Mouse (Mus musculus) v-Abl transformed pro-B cells (cell line): ENCODE data around the gene Arntl2.

ENCODE experiments used
- in situ Hi-C, 2 experiments: fragments of 400-800 bp; cut with MboI; formaldehyde crosslinking; loops; one replicate each; pipeline ENCODE4 v1.15.1; 2025; ENCODE audit not compliant: unreplicated experiment in 2 of 2

The Arntl2 gene

GRCm38 (mm10) chr6:146795924-146796545 lies at the start of gene Arntl2:
Arntl2 (plus strand) TSS chr6:146796055.
- in situ Hi-C loops = no loop called here

DNA sequence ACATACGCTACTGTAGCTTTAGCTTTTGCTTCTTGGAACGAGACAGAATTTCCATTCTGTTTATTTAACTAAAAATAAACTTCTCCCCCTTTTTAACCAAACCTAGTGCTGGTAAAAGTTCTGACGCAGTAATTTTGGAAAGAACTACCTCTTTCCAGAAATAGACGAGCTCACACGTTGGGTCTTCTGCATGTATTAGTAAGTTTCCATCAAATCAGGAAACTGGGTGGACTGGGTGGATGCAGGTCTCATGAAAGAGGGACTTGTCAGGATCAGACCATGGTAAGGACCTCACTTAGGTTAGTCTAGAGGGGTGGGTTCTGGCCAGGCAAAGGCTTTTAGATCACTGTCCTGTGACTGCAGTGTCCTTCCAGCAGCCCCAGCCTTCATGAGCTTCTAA lies 49.3 kb upstream of the Arntl2 start:
- in situ Hi-C loops = no loop called here

- in situ Hi-C loops = no loop called here
Measured at GRCm38 (mm10) chr6:146747057-146747456, 48.8 kb upstream of the Arntl2 start.

DNA sequence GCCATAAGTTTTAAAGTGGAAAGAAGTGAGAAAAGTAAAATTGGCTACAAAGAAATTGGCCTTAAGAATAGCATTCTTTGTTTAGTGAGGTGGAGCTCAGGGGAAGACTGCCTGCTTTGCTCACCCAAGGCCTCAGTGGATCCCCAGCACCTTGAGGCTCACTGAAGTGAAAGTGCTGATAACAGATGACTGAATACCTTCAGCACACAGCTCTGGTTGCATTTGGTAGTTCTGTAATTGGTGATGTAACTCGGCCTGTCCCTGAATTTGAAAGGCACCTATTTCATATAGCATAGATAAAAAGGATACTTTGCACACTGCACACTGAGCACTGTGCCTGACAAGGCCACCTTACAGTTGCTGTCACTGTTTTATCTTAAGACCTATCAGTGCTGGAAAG lies 47.6 kb upstream of the Arntl2 start:
- in situ Hi-C loops = no loop called here

- in situ Hi-C loops = loop anchor here in 1 of 2 experiments (10.0 to 25.0 kb wide), 2 partner anchors 243 to 1389 kb away; no protein-coding TSS in a partner anchor
Measured at GRCm38 (mm10) chr6:146751671-146752070, 44.2 kb upstream of the Arntl2 start.

DNA sequence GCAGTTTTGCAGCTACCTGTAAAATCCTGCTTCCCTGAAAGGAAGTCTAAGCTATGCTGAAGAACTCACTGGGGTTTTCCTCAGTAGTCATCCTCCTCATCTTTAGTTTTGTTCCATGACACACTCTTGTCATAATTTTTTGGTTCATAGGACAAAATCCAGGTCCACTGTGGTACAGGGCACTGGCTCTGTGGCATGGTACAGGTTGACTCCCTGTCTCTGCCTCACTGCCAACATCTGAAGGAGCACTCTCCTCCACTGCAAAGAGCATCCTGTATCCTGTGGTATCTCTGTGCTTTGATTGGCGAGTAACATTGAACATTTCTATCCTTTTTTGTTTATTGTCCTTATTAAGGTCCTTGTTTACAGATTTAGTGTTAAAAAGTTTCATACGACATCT lies 43.7 kb upstream of the Arntl2 start:
- in situ Hi-C loops = loop anchor here in 1 of 2 experiments (10.0 to 25.0 kb wide), 2 partner anchors 243 to 1390 kb away; no protein-coding TSS in a partner anchor

- in situ Hi-C loops = loop anchor here in 1 of 2 experiments (10.0 to 25.0 kb wide), 2 partner anchors 242 to 1390 kb away; no protein-coding TSS in a partner anchor
Measured at GRCm38 (mm10) chr6:146752612-146753011, 43.2 kb upstream of the Arntl2 start.

DNA sequence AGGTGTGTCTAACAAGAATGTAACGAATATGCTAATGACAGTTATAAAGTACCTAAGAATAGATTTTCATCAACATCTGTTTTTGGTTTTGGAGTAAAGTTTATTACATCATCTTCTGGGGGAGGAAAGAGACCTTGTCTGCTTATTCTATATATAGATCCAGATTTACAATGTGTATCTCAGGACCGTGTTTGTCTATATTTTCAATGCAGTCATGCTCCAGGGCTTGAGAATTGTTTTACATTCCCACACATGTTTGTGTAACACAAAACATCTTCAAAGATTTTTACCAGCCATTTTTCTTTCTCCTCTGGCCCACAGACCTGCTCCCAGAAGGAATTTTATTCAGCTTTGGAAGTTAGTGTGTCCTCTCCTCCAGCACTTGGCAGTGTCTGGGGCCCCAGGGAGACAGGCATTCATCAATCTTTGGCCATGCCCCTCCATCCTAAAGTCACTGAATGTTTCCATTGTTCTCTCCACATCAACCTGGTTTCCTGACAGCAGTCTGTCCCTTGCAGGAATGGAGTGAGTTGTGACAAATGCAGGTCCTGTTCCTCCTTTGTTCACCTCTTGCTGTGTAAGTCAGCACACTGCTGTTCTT lies 42.2 kb upstream of the Arntl2 start:
- in situ Hi-C loops = loop anchor here in 1 of 2 experiments (10.0 to 25.0 kb wide), 2 partner anchors 241 to 1391 kb away; no protein-coding TSS in a partner anchor

DNA sequence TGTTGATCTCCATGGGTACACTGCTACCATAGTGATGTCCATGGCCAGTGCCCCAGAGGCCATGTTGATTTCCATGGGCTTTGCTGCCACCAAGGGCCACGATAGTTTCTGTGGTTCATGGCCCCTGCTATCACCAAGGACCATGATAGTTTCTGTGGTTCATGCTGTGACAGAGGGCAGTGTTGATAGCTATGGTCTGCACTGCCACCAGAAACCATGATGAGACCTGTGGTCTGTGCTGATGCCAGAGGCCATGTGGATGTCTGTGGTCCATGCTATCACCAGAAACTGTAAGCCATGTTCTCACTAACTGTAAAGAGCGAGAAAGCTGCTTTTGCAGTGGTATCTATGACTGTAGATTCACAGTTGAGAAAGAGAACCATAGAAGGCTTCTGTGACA lies 40.7 kb upstream of the Arntl2 start:
- in situ Hi-C loops = loop anchor here in 1 of 2 experiments (5.0 to 25.0 kb wide), 3 partner anchors 93 to 1393 kb away; no protein-coding TSS in a partner anchor

GRCm38 (mm10) chr6:146755679-146756078 lies 40.2 kb upstream of the Arntl2 start:
- in situ Hi-C loops = loop anchor here in 1 of 2 experiments (5.0 to 25.0 kb wide), 3 partner anchors 93 to 1393 kb away; no protein-coding TSS in a partner anchor

GRCm38 (mm10) chr6:146759027-146759426 lies 36.8 kb upstream of the Arntl2 start:
- in situ Hi-C loops = loop anchor here in 1 of 2 experiments (5.0 to 25.0 kb wide), 3 partner anchors 97 to 1397 kb away; no protein-coding TSS in a partner anchor

DNA sequence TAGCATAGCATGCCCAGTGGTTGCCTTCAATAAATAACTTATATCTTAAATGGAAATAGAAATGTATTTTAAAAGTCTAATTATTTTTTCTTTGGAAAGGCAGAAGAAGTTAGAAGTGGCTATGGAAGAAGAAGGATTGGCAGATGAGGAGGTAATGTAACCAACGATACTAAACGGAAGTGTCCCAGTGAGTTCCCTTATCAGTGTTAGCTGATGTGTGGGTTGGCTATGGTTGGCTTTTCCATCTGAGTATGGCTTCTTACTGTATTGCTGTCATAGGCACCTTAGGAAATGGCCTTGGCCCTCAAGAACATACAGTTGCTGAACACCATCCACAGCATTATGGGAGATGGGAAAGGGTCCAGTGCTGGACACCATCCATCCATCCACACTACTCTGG lies 35.8 kb upstream of the Arntl2 start:
- in situ Hi-C loops = loop anchor here (5.0 to 25.0 kb wide), 2 partner anchors 98 to 1398 kb away; no protein-coding TSS in a partner anchor

DNA sequence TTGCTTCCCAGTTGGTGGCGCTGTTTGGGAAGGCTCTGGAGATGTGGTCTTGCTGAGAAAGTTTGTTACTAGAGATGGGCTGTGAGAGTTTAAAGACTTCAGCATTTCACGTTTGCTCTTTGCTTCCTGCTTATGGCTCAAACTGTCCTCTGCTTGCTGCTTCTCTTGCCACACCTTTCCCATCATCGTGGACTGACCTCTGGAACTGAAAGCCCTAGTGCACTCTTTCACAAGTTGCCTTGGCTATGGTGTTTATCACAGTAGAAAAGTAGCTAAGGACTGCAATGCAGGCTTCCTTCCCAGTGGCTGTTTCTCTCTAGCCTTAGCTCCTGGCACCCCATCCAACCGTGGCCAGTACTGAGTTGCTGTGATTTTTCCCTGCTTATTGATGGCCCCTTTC lies 35.1 kb upstream of the Arntl2 start:
- in situ Hi-C loops = loop anchor here (5.0 to 25.0 kb wide), 2 partner anchors 98 to 1398 kb away; no protein-coding TSS in a partner anchor

DNA sequence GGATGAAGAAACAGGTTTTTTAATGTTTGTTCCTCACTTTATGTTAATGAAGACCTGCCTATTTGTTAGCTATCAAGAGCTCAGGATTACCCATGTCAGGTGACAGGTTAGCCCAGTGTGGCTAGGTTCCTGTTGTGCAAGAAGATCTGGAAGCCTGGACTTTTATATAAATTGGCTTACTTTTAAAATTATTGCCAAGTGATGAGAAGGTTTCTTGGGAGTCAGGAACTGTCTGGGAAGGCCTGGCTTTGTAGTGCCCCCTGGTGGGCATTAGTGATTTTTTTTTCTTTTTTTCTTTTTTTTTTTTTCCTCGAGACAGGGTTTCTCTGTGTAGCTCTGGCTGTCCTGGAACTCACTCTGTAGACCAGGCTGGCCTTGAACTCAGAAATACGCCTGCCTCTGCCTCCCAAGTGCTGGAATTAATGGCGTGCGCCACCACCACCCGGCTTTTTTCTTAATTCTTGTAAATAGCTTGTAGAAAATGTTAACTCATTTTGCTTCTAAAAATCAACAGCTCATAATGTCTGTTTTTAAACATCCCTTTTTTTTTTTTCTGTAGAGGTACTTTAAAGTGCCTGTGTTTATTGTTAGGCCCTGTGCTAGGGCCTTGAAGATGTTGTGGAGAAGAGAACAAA lies 33.5 kb upstream of the Arntl2 start:
- in situ Hi-C loops = loop anchor here (5.0 to 25.0 kb wide), 2 partner anchors 100 to 1400 kb away; no protein-coding TSS in a partner anchor

GRCm38 (mm10) chr6:146764593-146764992 lies 31.3 kb upstream of the Arntl2 start:
- in situ Hi-C loops = loop anchor here (5.0 to 25.0 kb wide), 2 partner anchors 102 to 1402 kb away; no protein-coding TSS in a partner anchor

- in situ Hi-C loops = loop anchor here (5.0 to 25.0 kb wide), 2 partner anchors 358 to 1403 kb away; no protein-coding TSS in a partner anchor
Measured at GRCm38 (mm10) chr6:146765270-146765669, 30.6 kb upstream of the Arntl2 start.

- in situ Hi-C loops = loop anchor here (5.0 to 25.0 kb wide), 2 partner anchors 362 to 1407 kb away; no protein-coding TSS in a partner anchor
Measured at GRCm38 (mm10) chr6:146768813-146769404, 26.9 kb upstream of the Arntl2 start.

DNA sequence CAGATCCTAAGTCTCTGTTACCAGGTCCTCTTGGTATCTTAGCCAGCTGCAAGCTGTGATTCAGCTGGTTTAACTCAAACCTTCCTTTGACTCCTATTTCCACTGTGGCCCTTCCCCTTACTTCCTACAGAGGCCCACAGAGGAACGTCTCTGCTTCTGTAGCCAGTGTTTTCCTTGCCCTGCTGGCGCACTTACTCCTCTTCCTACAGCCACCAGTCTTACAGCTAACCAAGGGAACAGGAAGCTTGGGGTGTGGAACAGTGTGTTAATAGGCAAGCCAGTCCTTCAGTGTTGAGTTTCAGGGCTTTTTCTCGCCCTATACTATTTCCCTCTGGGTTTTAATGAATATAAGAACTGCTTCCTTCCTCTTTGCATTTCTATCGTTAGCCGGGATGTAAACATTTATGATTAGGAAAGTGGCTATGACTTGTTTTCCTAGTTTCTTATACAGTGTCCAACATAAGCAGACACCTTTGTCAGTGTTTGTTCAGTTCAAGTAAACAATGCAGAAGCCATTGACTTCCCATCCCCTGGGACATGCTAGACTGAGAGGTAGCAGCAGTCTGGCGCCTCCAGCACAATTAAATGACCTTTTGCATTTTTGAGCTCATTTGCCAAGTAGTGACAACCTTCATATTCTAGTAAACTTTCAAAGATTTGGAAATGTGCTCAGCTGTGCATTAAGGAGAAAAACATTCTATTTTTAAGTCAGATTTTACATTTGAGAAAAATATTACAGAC lies 25.7 kb upstream of the Arntl2 start:
- in situ Hi-C loops = loop anchor here in 1 of 2 experiments (25.0 kb wide), 1 partner anchor 1408 kb away; no protein-coding TSS in a partner anchor

- in situ Hi-C loops = loop anchor here in 1 of 2 experiments (25.0 kb wide), 1 partner anchor 1409 kb away; no protein-coding TSS in a partner anchor
Measured at GRCm38 (mm10) chr6:146770808-146771207, 25.0 kb upstream of the Arntl2 start.
